Mouse (Mus musculus): ENCODE data around the gene Aldh8a1. TPM values are rescaled to one million over a fixed set of nuclear protein-coding genes. Genes with fewer than 3 reads are reported as not detected.

The Aldh8a1 gene
- total RNA-seq (2017), result not detected in 3 replicates

DNA sequence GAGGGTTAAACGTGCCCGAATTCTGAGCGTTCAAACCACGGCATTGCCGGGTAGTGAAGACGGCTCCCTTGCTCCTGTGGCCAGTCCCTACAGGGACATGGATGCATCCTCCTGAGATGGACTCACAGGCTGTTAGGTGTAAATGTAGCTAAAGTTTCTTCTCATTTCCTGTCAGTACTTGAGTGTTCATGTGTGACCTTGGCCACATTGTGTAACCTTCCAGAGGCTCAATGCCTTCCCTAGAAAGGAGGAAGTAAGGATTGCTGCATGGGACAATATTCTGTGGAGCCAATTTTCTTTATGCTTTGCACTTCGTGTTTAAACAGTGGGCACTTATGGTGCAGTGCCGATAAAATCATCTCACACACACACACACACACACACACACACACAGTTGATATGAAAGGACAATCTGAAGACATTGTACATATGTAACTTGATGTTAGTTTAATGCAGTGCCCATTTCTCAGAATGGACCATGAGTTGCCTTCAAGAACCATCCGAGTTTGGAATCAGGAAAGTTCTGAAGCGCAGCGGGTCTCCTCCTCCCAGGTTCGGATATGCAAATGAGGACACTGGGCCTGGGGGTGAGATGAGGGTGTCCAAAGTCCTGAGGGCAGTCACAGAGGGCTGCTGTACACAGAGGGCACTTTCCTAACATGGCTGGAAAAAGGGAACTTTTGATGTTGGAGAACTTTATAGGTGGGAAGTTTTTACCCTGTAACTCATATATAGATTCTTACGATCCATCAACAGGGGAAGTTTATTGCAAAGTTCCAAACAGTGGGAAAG is at the start of gene Aldh8a1:
Gene Aldh8a1 (plus strand): TSS at position 610 of the 792 bp plus-strand sequence.
- ATAC-seq (replicated peaks; ENCODE audit: insufficient number of reproducible peaks, low FRiP score, low TSS enrichment, poor library complexity, severe bottlenecking), result no peak

DNA sequence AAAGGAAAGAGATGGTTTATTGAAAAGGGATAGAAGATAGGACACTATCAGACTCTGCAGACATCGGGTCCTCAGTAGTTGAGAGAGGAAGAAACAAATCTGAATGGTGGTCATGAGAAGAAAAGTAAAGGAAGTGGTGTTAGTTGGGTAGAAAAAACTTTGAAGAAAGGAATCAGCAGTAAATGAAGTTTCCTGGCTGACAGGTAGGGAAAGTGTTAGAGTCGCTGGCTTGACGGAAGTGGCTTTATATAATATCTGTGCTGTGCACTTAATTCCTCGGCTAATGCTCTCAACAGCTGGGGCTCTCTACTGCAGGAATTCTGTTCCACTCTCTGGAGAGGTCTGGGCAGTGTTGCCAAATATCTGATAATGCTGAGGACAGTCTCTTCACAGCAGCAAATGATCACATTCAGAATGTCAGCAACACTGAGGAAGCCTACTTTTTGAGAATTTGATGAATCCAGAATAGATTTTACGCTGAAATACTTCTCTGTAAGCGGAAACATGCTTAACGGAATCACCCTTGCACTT is 49.4 kb upstream of the Aldh8a1 start:
- ATAC-seq (replicated peaks; ENCODE audit: insufficient number of reproducible peaks, low FRiP score, low TSS enrichment, poor library complexity, severe bottlenecking), result no peak

GRCm38 (mm10) chr10:21334349-21335105 is 42.6 kb upstream of the Aldh8a1 start:
- no peak for ATAC-seq (replicated peaks; ENCODE audit: insufficient number of reproducible peaks, low FRiP score, low TSS enrichment, poor library complexity, severe bottlenecking)

- no peak for ATAC-seq (replicated peaks; ENCODE audit: insufficient number of reproducible peaks, low FRiP score, low TSS enrichment, poor library complexity, severe bottlenecking)
These were observed 41.6 kb upstream of the Aldh8a1 start for GRCm38 (mm10) chr10:21335534-21335933.

DNA sequence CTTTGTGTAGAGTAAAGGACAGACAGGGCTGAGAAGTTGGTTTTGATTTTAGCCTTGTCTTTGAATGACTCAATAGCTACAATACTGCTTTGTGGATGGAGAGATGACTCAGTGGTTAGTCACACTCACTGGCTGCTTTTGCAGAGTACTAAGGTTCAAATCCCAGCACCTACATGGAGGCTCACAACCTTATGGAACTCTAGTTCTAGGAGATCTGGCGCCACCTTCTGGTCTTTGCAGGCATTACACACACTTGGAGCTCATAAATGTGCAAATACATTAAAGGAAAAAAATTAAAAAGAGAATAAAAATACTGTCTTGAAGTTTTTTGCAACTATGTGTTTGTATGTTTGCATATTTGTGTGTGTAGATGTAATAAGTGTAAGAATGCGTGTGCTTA is 39.9 kb upstream of the Aldh8a1 start:
- no peak for ATAC-seq (replicated peaks; ENCODE audit: insufficient number of reproducible peaks, low FRiP score, low TSS enrichment, poor library complexity, severe bottlenecking)

GRCm38 (mm10) chr10:21341706-21342105 is 35.4 kb upstream of the Aldh8a1 start:
- ATAC-seq (replicated peaks; ENCODE audit: insufficient number of reproducible peaks, low FRiP score, low TSS enrichment, poor library complexity, severe bottlenecking), result no peak

- ATAC-seq (replicated peaks; ENCODE audit: insufficient number of reproducible peaks, low FRiP score, low TSS enrichment, poor library complexity, severe bottlenecking), result no peak
These were observed 34.6 kb upstream of the Aldh8a1 start for GRCm38 (mm10) chr10:21342331-21343005.

DNA sequence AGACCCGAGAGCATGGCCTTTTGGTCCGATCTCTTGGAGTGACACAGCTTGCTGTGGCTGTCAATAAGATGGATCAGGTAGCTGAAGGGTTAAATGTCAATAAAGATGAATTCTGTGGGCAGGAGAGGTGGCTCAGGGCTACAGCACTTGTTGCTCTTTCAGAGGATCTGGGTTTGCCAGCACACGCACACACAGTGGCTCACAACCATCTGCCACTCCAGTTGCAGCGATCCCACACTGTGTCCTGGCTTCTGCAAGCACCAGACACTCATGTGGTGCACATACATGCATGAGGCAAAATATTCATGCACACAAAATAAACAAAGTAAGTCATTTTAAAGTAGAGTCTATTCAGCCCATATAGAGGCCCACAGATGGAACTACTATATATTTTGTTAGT is 29.8 kb upstream of the Aldh8a1 start:
- no peak for ATAC-seq (replicated peaks; ENCODE audit: insufficient number of reproducible peaks, low FRiP score, low TSS enrichment, poor library complexity, severe bottlenecking)

DNA sequence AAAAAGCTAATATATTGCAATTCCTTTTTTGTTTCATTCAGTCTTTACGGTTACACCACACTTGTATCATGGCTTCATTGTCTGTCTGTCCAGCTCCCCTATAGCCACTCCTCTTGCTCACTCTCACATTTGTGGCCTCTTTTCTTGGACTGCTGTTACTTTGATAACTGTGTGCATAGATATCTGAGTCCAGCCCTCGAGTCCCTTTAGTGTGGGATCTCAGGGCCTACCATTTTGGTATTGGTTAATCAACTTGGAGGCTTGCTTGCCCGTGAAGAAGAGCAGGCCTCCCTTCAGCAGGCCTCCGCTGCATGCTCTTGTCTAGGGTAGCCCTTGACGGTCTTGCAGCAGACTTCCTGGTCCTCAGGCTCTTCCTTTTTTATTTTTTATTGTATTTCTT is 27.6 kb upstream of the Aldh8a1 start:
- no peak for ATAC-seq (replicated peaks; ENCODE audit: insufficient number of reproducible peaks, low FRiP score, low TSS enrichment, poor library complexity, severe bottlenecking)

DNA sequence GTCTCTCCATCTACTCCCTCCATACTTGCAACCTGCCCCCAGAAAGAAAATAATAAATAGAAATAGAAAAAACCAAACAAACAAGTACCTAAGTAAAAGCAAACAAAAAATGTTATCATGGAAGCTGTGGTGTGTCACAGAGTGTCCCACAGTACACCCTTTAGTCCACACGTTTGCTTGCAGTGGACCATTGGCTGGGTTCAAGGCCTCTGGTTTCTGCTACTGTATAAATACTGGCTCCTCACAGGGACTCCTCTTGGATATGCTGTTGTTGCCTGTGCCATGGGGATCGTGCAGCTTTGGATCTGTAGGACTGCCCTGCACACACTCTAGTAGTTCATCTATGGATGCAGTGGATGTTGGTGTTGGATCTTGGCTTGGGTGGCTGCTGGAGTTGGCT is 27.1 kb upstream of the Aldh8a1 start:
- ATAC-seq (replicated peaks; ENCODE audit: insufficient number of reproducible peaks, low FRiP score, low TSS enrichment, poor library complexity, severe bottlenecking), result no peak

DNA sequence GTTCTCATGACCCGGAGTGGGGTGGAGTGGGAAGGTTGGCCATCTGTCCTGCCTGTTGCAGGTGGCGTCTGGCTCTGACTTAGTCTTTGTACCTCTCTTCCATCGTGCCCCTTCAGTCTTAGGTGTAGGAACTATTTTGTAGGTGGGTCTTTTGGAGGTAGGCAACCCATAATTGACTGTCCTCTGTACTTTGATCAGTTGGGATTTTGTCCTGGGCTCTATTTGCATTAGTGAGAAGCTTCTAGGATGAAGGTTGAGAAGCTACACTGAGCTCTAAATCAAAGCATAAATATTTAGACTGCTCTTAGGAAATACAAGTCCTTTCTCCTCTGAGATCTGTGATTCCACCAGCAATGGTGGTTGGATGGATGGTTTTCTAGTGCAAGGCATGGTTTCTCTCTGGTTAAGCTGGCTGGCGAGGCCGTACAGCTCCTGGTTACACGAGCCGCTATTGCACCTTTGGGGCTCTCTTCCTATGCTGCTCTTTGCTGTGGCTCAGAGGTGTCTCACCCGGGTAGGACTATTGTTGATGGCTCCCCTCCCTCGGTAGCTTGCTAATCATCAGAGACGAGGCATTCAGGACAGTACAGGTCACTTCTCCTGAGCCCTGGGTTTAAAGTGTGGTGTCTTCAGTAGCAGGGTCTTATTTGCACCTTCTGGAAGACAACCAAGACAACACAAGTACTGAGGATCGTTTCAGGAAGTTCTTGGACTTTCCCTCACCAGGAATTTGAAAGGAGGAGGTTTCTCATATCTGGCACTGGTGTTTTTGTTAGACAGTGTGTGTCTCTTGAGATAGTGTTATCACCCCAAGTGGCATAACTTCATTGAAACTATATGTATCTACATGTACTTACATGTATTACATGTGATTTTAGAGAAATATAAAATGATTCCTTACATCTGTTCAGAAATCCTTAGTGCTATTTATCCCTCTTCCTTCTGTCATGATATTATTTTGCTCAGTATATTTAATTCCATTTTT is 26.3 kb upstream of the Aldh8a1 start:
- ATAC-seq (replicated peaks; ENCODE audit: insufficient number of reproducible peaks, low FRiP score, low TSS enrichment, poor library complexity, severe bottlenecking), result no peak

- no peak for ATAC-seq (replicated peaks; ENCODE audit: insufficient number of reproducible peaks, low FRiP score, low TSS enrichment, poor library complexity, severe bottlenecking)
These were observed 25.3 kb upstream of the Aldh8a1 start for GRCm38 (mm10) chr10:21351766-21352165.

GRCm38 (mm10) chr10:21353890-21354289 is 23.2 kb upstream of the Aldh8a1 start:
- ATAC-seq (replicated peaks; ENCODE audit: insufficient number of reproducible peaks, low FRiP score, low TSS enrichment, poor library complexity, severe bottlenecking), result no peak

DNA sequence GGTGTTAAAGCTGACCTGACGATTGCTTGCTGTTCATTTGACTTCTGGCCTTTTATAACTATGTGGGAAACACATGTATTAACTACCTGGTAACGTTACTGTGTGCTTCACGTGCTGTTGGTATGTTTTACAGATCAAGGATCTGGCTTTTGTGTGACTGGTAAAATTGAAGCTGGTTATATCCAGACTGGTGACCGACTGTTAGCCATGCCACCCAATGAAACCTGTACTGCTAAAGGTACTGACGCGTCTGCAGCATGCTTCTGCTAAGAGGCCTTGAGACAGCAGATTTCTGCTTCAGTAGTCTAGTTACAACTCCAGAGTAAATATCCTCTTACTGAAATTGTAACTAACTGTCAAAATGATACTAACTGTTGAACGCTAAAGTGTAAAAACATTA is 22.6 kb upstream of the Aldh8a1 start:
- no peak for ATAC-seq (replicated peaks; ENCODE audit: insufficient number of reproducible peaks, low FRiP score, low TSS enrichment, poor library complexity, severe bottlenecking)

DNA sequence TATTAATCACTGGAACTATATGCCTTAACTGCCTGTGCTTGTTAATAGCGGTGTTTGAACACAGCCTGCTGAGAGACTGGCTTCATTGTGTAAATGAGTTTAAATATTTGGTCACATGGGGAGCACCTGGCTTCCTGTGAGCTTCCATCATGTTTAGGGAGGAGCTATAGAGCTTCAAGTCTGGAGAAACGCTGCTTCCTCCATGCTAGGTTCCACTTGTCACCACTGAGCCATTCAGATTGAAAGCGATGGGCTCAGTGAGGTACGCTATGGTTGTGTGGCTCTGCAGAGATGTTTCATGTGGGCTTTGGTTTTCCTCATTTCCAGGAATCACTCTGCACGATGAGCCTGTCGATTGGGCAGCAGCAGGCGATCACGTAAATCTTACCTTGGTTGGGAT is 19.1 kb upstream of the Aldh8a1 start:
- no peak for ATAC-seq (replicated peaks; ENCODE audit: insufficient number of reproducible peaks, low FRiP score, low TSS enrichment, poor library complexity, severe bottlenecking)

- ATAC-seq (replicated peaks; ENCODE audit: insufficient number of reproducible peaks, low FRiP score, low TSS enrichment, poor library complexity, severe bottlenecking), result no peak
These were observed 18.0 kb upstream of the Aldh8a1 start for GRCm38 (mm10) chr10:21359086-21359485.

GRCm38 (mm10) chr10:21361871-21362270 is 15.2 kb upstream of the Aldh8a1 start:
- no peak for ATAC-seq (replicated peaks; ENCODE audit: insufficient number of reproducible peaks, low FRiP score, low TSS enrichment, poor library complexity, severe bottlenecking)

DNA sequence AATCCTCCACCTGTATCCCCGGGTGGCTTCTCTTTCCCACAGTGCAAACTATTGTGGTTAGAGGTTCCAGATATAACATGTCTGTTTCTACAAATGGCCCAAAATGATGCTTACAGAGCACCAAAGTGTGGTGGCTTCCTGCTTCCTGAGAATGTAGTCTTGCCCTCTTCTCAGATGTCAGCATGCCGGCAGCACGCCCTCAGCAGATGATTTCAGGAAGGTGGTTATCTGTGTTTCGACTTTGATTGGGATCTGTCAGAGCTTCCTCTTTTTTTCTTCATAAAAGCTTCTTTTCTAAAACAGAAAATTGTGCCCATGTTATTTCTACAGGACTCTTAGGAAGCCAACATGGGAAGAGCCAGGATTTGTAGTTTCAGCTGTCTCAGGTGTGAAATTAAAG is 13.8 kb upstream of the Aldh8a1 start:
- no peak for ATAC-seq (replicated peaks; ENCODE audit: insufficient number of reproducible peaks, low FRiP score, low TSS enrichment, poor library complexity, severe bottlenecking)
